Mouse (Mus musculus): ENCODE data around the gene Gm5089. TPM values are rescaled to one million over a fixed set of nuclear protein-coding genes. Genes with fewer than 3 reads are reported as not detected.
A peak's percentile ranks its signal among the peaks of the same experiment; 100 is the strongest.

The Gm5089 gene
- total and polyA plus RNA-seq, 3 experiments, result not detected

DNA sequence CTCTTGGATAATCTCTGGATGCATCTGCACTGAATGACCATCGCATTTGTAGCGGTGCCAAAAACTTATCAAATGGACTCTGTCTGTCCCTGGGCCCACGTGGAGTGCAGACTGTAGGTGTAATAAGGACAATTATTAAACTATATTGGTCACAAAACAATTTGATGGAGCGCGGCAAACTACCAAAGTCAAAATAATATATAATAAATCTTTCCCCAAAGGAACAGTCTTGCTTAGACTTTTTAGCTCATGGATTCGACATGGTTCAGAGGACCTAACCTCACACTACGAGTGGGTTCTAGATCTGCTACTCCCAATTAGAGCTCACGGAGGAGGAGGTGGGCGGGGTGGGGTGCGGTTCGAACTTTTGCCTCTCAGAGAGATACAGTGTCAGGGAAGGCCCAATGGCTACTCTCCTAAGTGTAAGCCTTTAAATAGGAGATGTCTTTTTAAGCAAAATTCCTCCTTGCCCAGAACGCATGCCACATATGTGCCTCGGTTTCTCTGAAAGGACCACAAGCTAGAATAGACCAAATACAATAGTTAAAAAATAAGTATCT is 15.1 kb upstream of the Gm5089 start:
- Histone ChIP-seq H3K4me3 (ENCODE audit: control insufficient read depth in 1 of 2, insufficient read depth in 1 of 2, low read depth in 2 of 2, low read length in 2 of 2) (peak overlapping the region; percentile 72 to 94), H3K4me1 (ENCODE audit: control insufficient read depth in 1 of 2, insufficient read depth in 2 of 2, low read length in 2 of 2) (peaks cover 8 to 10% of the 10 kb centered on the region in 2 experiments), H3K9ac (ENCODE audit: control insufficient read depth, low read depth, low read length, poor library complexity, severe bottlenecking) (peak overlapping the region; percentile 93), H3K36me3 (ENCODE audit: control insufficient read depth in 1 of 2, insufficient read depth in 2 of 2, low read length in 2 of 2) (peaks cover 0 to 10% of the 10 kb centered on the region in 2 experiments; a peak in 3 of 4 replicates), H3K27ac (ENCODE audit: control insufficient read depth, low read depth, low read length) (no peak overlapping the region), H3K79me2 (ENCODE audit: control insufficient read depth, insufficient read depth, low read length, poor library complexity) (peaks cover 40% of the 10 kb centered on the region), H3K9me3 (replicated peaks; ENCODE audit: insufficient read depth, low read length) (no peaks in the 10 kb centered on the region), H3K27me3 (ENCODE audit: control insufficient read depth in 1 of 2, insufficient read depth in 2 of 2, low read length in 2 of 2) (no peaks in the 10 kb centered on the region)
- peak; percentile 59 for DNase-seq (ENCODE audit: low read depth, low spot score)
- TF ChIP-seq GATA1 (IDR thresholded peaks at IDR 0.05; ENCODE audit: low read depth, low read length), result no peak
- TF ChIP-seq ETS1 (IDR thresholded peaks at IDR 0.05; ENCODE audit: low read depth, low read length), result no peak
- no peak for TF ChIP-seq USF1 (IDR thresholded peaks at IDR 0.05; ENCODE audit: low read depth, low read length)
- no peak for TF ChIP-seq BHLHE40 (IDR thresholded peaks at IDR 0.05; ENCODE audit: borderline replicate concordance, low read depth, low read length)
- no peak for TF ChIP-seq NELFE (IDR thresholded peaks at IDR 0.05; ENCODE audit: low read depth, low read length)
- no peak for TF ChIP-seq MAX (IDR thresholded peaks at IDR 0.05; ENCODE audit: low read length)
- TF ChIP-seq MEF2A (IDR thresholded peaks at IDR 0.05; ENCODE audit: extremely low read depth, insufficient replicate concordance, low read depth, low read length, poor library complexity, severe bottlenecking), result no peak
- no peak for TF ChIP-seq POLR2AphosphoS2 (IDR thresholded peaks at IDR 0.05; ENCODE audit: low read length)
- no peak for TF ChIP-seq MYC (IDR thresholded peaks at IDR 0.05; ENCODE audit: low read depth, low read length)
- no peak for TF ChIP-seq UBTF (IDR thresholded peaks at IDR 0.05; ENCODE audit: borderline replicate concordance, insufficient read depth, low read depth, low read length)
- TF ChIP-seq ZNF384 (IDR thresholded peaks at IDR 0.05; ENCODE audit: low read depth, low read length), result no peak
- no peak for TF ChIP-seq MAFK (IDR thresholded peaks at IDR 0.05; ENCODE audit: borderline replicate concordance, low read depth, low read length)
- no peak for TF ChIP-seq E2F4 (IDR thresholded peaks at IDR 0.05; ENCODE audit: borderline replicate concordance, low read depth, low read length)
- TF ChIP-seq MYB (IDR thresholded peaks at IDR 0.05; ENCODE audit: low read depth, low read length), result no peak
- TF ChIP-seq CHD1 (IDR thresholded peaks at IDR 0.05; ENCODE audit: low read depth, low read length), result no peak
- TF ChIP-seq USF2 (IDR thresholded peaks at IDR 0.05; ENCODE audit: borderline replicate concordance in 1 of 2, insufficient read depth in 1 of 2, low read depth in 1 of 2, low read length in 2 of 2), result no peak

DNA sequence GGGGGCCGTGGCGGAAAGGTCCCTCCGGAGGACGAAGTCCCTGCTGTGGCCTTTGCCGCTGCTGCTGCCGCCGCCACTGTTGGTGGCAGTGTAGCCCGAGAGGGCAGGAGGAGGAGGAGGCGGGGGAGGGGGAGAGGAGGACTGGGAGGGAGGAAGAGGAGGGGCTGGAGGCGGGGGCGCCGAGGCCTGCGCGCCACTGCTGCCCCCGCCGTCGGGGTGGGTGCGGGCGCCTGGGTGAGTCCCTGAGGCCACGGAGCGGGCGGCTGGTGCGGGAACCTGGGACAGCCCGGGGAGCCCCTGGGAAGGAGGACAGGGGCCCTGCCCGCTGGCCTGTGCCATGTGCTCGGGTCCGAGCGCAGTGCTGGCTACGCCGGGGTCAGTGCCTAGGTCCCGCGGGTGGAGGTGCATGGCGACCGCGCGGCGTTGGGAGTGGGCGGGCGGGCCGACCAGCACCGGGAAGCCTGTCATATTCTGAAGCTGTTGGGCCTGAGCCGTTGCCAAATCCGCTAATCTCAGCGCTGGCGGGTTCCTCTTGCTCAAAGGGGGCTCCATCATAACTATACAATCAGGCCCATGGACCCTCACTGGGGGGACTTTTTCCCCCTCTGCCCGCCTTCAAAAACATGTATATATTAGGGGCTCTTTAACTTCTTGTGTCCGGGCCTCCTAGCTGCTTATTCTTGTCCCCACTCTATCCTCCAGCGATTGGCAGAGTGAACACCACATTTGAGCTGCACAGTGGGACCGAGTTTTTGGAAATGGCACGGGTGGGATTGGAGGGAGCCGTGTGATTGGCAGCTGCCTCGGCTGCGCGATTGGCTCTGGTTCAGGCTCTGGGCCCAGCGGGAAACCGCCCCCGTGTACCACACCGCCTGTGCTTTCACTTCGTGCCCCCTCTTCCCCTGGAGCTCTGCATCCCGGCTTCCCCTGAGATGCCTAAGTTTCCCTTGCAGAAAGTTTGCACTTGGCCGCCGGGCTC is 14.1 kb upstream of the Gm5089 start, which contains the start of gene Zic5:
Gene Zic5, minus strand, starts transcription at position 915 of the 979 bp plus-strand sequence.
- Histone ChIP-seq H3K27ac (ENCODE audit: control insufficient read depth, low read depth, low read length) (peak within 1 kb of the TSS; percentile 91), H3K4me3 (ENCODE audit: control insufficient read depth in 1 of 2, insufficient read depth in 1 of 2, low read depth in 2 of 2, low read length in 2 of 2) (peak within 1 kb of the TSS; percentile 72 to 94), H3K36me3 (ENCODE audit: control insufficient read depth in 1 of 2, insufficient read depth in 2 of 2, low read length in 2 of 2) (peaks cover 3 to 17% of the 10 kb centered on the region in 2 experiments; a peak in 3 of 4 replicates), H3K27me3 (ENCODE audit: control insufficient read depth in 1 of 2, insufficient read depth in 2 of 2, low read length in 2 of 2) (no peaks in the 10 kb centered on the region), H3K4me1 (ENCODE audit: control insufficient read depth in 1 of 2, insufficient read depth in 2 of 2, low read length in 2 of 2) (peaks cover 13 to 14% of the 10 kb centered on the region in 2 experiments), H3K9me3 (replicated peaks; ENCODE audit: insufficient read depth, low read length) (no peaks in the 10 kb centered on the region), H3K79me2 (ENCODE audit: control insufficient read depth, insufficient read depth, low read length, poor library complexity) (peaks cover 46% of the 10 kb centered on the region), H3K9ac (ENCODE audit: control insufficient read depth, low read depth, low read length, poor library complexity, severe bottlenecking) (peak within 1 kb of the TSS; percentile 93)
- peak; percentile 95 for DNase-seq (ENCODE audit: low read depth, low spot score)
- peak; percentile 91 for TF ChIP-seq ZMIZ1 (IDR thresholded peaks at IDR 0.05; ENCODE audit: low read depth, low read length)
- TF ChIP-seq SMC3 (IDR thresholded peaks at IDR 0.05; ENCODE audit: low read depth, low read length), result no peak; the same call in 1 of the 2 replicates
- peak; percentile 82 for TF ChIP-seq TBP (IDR thresholded peaks at IDR 0.05; ENCODE audit: low read depth, low read length)
- peak; percentile 22; the same call in 1 of the 2 replicates for TF ChIP-seq MXI1 (IDR thresholded peaks at IDR 0.05; ENCODE audit: low read depth, low read length)
- TF ChIP-seq BHLHE40 (IDR thresholded peaks at IDR 0.05; ENCODE audit: borderline replicate concordance, low read depth, low read length), result no peak
- peak; percentile 59 for TF ChIP-seq SIN3A (IDR thresholded peaks at IDR 0.05; ENCODE audit: low read length)
- TF ChIP-seq UBTF (IDR thresholded peaks at IDR 0.05; ENCODE audit: borderline replicate concordance, insufficient read depth, low read depth, low read length), result peak; percentile 7; the same call in 1 of the 2 replicates
- peak; percentile 57 for TF ChIP-seq HCFC1 (IDR thresholded peaks at IDR 0.05; ENCODE audit: low read depth, low read length)
- TF ChIP-seq MYC (IDR thresholded peaks at IDR 0.05; ENCODE audit: low read depth, low read length), result 0 out of 2 replicates have a peak, but pooled peaks have one; percentile 8
- TF ChIP-seq POLR2A (IDR thresholded peaks at IDR 0.05; ENCODE audit: control insufficient read depth in 1 of 2, insufficient read depth in 1 of 2, low read depth in 1 of 2, low read length in 2 of 2, poor library complexity in 1 of 2), result peak; percentile 66 to 82
- peak; percentile 78 for TF ChIP-seq NELFE (IDR thresholded peaks at IDR 0.05; ENCODE audit: low read depth, low read length)
- 0 out of 2 replicates have a peak, but pooled peaks have one; percentile 18 for TF ChIP-seq ETS1 (IDR thresholded peaks at IDR 0.05; ENCODE audit: low read depth, low read length)
- no peak for TF ChIP-seq CHD2 (IDR thresholded peaks at IDR 0.05; ENCODE audit: low read length)
- TF ChIP-seq CTCF (IDR thresholded peaks at IDR 0.05 in 2 of 3, conservative IDR thresholded peaks at IDR 0.05 in 1 of 3; ENCODE audit: control insufficient read depth in 1 of 3, insufficient read depth in 1 of 3, low read depth in 2 of 3, low read length in 3 of 3, poor library complexity in 1 of 3, severe bottlenecking in 1 of 3), result peak in 2 of 3 experiments; percentile 1 to 20; a peak in 1 of 6 replicates
- TF ChIP-seq TAL1 (IDR thresholded peaks at IDR 0.05; ENCODE audit: low read length), result no peak
- peak in 1 of 2 experiments; percentile 25; a peak in 1 of 4 replicates for TF ChIP-seq EP300 (IDR thresholded peaks at IDR 0.05; ENCODE audit: low read depth in 1 of 2, low read length in 2 of 2)
- 0 out of 2 replicates have a peak, but pooled peaks have one; percentile 19 for TF ChIP-seq E2F4 (IDR thresholded peaks at IDR 0.05; ENCODE audit: borderline replicate concordance, low read depth, low read length)
